Comparison of ENCODE assay signal across 10 mouse cellular contexts in the genomic region with DNA sequence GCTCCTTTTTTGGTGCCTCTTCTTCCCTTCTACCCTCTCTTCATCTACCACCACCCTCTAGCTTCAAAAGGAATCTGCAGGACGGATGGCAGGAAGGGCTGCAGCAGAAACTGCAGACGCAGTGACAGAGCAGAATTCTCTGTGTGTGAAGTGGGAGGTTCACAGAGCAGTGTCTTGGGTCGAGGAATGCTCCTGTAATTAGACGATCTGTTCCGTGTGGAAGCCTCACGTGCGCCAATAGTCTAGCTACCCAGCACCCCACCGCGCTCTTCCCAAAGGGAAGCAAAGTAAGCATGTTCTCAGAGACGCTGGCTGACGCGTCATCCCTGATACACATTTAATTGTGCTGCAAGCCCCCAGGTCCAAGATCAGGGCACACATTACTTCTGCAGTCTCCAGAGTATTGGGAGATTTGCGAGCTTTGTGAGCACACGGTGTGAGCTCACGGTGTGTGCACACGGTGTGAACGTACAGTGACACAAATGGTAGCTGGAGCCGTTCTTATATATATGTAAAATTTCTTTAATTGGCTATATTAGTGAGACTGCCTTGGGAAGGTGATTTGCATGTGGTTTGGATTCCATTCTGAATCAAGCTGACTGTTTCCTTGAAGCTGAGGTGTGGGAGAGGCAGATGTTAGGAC. TPM values are rescaled to one million over a fixed set of nuclear protein-coding genes. Genes with fewer than 3 reads are reported as not detected.
DNase-seq lines count a peak whose midpoint lies in the region; ATAC-seq and TF ChIP-seq lines count a peak whose summit lies in the region.
"Had no signal": no experiment of that assay in that cellular context is flagged by ENCODE, and none has a peak within 500 bp of the region (broad histone marks: within the 10 kb centered on the region; RNA-seq: fewer than 3 reads in every experiment).

No protein-coding gene starts in this region.

- H3K27me3 ChIP-seq in kidney, embryonic 15.5 days, result no peaks in the 10 kb centered on the region
- no peaks in the 10 kb centered on the region for H3K27me3 ChIP-seq in heart, postnatal 0 days (ENCODE audit: control insufficient read depth, insufficient read depth, low read length)
- no peaks in the 10 kb centered on the region for H3K27me3 ChIP-seq in midbrain, embryonic 11.5 days (ENCODE audit: control insufficient read depth, insufficient read depth, low read length)

- ATAC-seq in kidney, embryonic 15.5 days (replicated peaks; ENCODE audit: low FRiP score), result no peak
- ATAC-seq in heart, postnatal 0 days (ENCODE audit: insufficient read depth, low read depth), result peak; percentile 14; the same call in 1 of the 2 replicates
- no peak for ATAC-seq in midbrain, embryonic 11.5 days (ENCODE audit: low FRiP score)

- WGBS in kidney, embryonic 15.5 days, result 67% methylated on average over 18 of the region's 18 CpGs
- 59% methylated on average over 18 of the region's 18 CpGs for WGBS in heart, postnatal 0 days
- WGBS in midbrain, embryonic 11.5 days, result 85% methylated on average over 18 of the region's 18 CpGs

- no peaks in the 10 kb centered on the region for H3K9me3 ChIP-seq in kidney, embryonic 15.5 days (replicated peaks)
- no peaks in the 10 kb centered on the region for H3K9me3 ChIP-seq in heart, postnatal 0 days (replicated peaks; ENCODE audit: control insufficient read depth, low read length)
- H3K9me3 ChIP-seq in midbrain, embryonic 11.5 days (ENCODE audit: control insufficient read depth, low read length), result no peaks in the 10 kb centered on the region

- H3K36me3 ChIP-seq in kidney, embryonic 15.5 days, result peaks cover 53% of the 10 kb centered on the region
- peaks cover 34% of the 10 kb centered on the region for H3K36me3 ChIP-seq in heart, postnatal 0 days (replicated peaks; ENCODE audit: control insufficient read depth, insufficient read depth, low read length)
- H3K36me3 ChIP-seq in midbrain, embryonic 11.5 days (ENCODE audit: control insufficient read depth, insufficient read depth, low read length), result no peaks in the 10 kb centered on the region

- H3K4me2 ChIP-seq in kidney, embryonic 15.5 days, result no peak overlapping the region
- no peak overlapping the region for H3K4me2 ChIP-seq in heart, postnatal 0 days (ENCODE audit: low read depth, low read length)
- H3K4me2 ChIP-seq in midbrain, embryonic 11.5 days, result no peak overlapping the region

- no peak overlapping the region for H3K4me3 ChIP-seq in kidney, embryonic 15.5 days (replicated peaks)
- peak overlapping the region; percentile 14; the same call in 1 of the 2 replicates for H3K4me3 ChIP-seq in cortical plate, adult 2 months (ENCODE audit: insufficient read depth, low read length)
- H3K4me3 ChIP-seq in heart, postnatal 0 days (ENCODE audit: low read depth, low read length), result no peak overlapping the region
- H3K4me3 ChIP-seq in midbrain, embryonic 11.5 days (ENCODE audit: low read depth, low read length), result no peak overlapping the region

- H3K4me1 ChIP-seq in kidney, embryonic 15.5 days, result peaks cover 41% of the 10 kb centered on the region
- H3K4me1 ChIP-seq in cortical plate, adult 2 months (ENCODE audit: control insufficient read depth, insufficient read depth, low read length), result peaks cover 7% of the 10 kb centered on the region
- peaks cover 32% of the 10 kb centered on the region for H3K4me1 ChIP-seq in heart, postnatal 0 days (ENCODE audit: control insufficient read depth, insufficient read depth)
- peaks cover 10% of the 10 kb centered on the region for H3K4me1 ChIP-seq in midbrain, embryonic 11.5 days (ENCODE audit: control insufficient read depth, insufficient read depth, low read length)

- H3K9ac ChIP-seq in kidney, embryonic 15.5 days, result no peak overlapping the region
- H3K9ac ChIP-seq in heart, postnatal 0 days (replicated peaks; ENCODE audit: low read depth, low read length), result no peak overlapping the region
- H3K9ac ChIP-seq in midbrain, embryonic 11.5 days (ENCODE audit: low read length), result peak overlapping the region; percentile 12; the same call in 1 of the 2 replicates

- TF ChIP-seq CTCF in cortical plate, adult 2 months (IDR thresholded peaks at IDR 0.05; ENCODE audit: extremely low read depth, insufficient read depth, low read length), result no peak
- no peak for TF ChIP-seq CTCF in heart, postnatal 0 days (IDR thresholded peaks at IDR 0.05; ENCODE audit: low read depth)

- TF ChIP-seq EP300 in heart, postnatal 0 days (IDR thresholded peaks at IDR 0.05; ENCODE audit: low read depth), result no peak

- H3K27ac ChIP-seq in kidney, embryonic 15.5 days, result peak overlapping the region; percentile 82; the same call in 1 of the 2 replicates
- H3K27ac ChIP-seq in cortical plate, adult 2 months (ENCODE audit: insufficient read depth, low read length), result no peak overlapping the region
- peak overlapping the region; percentile 83 for H3K27ac ChIP-seq in heart, postnatal 0 days (ENCODE audit: low read depth)
- peak overlapping the region; percentile 30; the same call in 1 of the 2 replicates for H3K27ac ChIP-seq in midbrain, embryonic 11.5 days (ENCODE audit: low read depth, low read length)

- no peak for DNase-seq in kidney, postnatal 4 days
- no peak for DNase-seq in heart, postnatal 0 days (ENCODE audit: low spot score)
- DNase-seq in midbrain, embryonic 11.5 days (ENCODE audit: low spot score, missing footprints), result no peak
- DNase-seq in ovary, postnatal 14 days (ENCODE audit: low spot score), result no peak
- DNase-seq in T-cell, adult 2 months (ENCODE audit: low spot score), result no peak
- DNase-seq in lung, postnatal 4 days, result no peak

- peak; percentile 50; the same call in 1 of the 2 replicates for TF ChIP-seq POLR2A in cortical plate, adult 2 months (IDR thresholded peaks at IDR 0.05; ENCODE audit: extremely low read depth, insufficient read depth, low read length)

RNA-seq across cellular contexts. Expression of gene Cd164l2, which starts 35.0 kb away (rescaled TPM):
- polyA plus RNA-seq in kidney, embryonic 15.5 days (2015; fragmentation: Nextera tagmentation; extraction: Ambion mirVana), result 7.8 and 8.2 TPM in 2 replicates
- 10.9 and 11.9 TPM in 2 replicates for polyA plus RNA-seq in cortical plate, adult 2 months (2012; rRNA removed)
- total RNA-seq in heart, postnatal 0 days (2014; rRNA removed; ENCODE audit: low replicate concordance), result not detected in 2 replicates
- 0.23 and 0.33 TPM in 2 replicates for polyA plus RNA-seq in heart, postnatal 0 days (2015; fragmentation: Nextera tagmentation; extraction: Ambion mirVana)
- polyA plus RNA-seq in midbrain, embryonic 11.5 days (2014; fragmentation: Nextera tagmentation; extraction: Ambion mirVana), result 0.23 and 0.47 TPM in 2 replicates
- total RNA-seq: MEL had no signal

RNA-seq across cellular contexts. Expression of gene Gpr3, which starts 35.5 kb away (rescaled TPM):
- 0.09 and 0.12 TPM in 2 replicates for polyA plus RNA-seq in kidney, embryonic 15.5 days (2015; fragmentation: Nextera tagmentation; extraction: Ambion mirVana)
- polyA plus RNA-seq in cortical plate, adult 2 months (2012; rRNA removed), result 11.2 and 16.1 TPM in 2 replicates
- total RNA-seq in heart, postnatal 0 days (2014; rRNA removed; ENCODE audit: low replicate concordance), result not detected in 2 replicates
- 0.15 and 0.21 TPM in 2 replicates for polyA plus RNA-seq in heart, postnatal 0 days (2015; fragmentation: Nextera tagmentation; extraction: Ambion mirVana)
- 0.10 and 0.55 TPM in 2 replicates for polyA plus RNA-seq in midbrain, embryonic 11.5 days (2014; fragmentation: Nextera tagmentation; extraction: Ambion mirVana)
- total RNA-seq: neutrophil, adult 5-6 weeks had no signal

RNA-seq across cellular contexts. Expression of gene Wasf2, which starts 46.6 kb away (rescaled TPM):
- 107 and 109 TPM in 2 replicates for polyA plus RNA-seq in kidney, embryonic 15.5 days (2015; fragmentation: Nextera tagmentation; extraction: Ambion mirVana)
- polyA plus RNA-seq in cortical plate, adult 2 months (2012; rRNA removed), result 14.7 and 15.6 TPM in 2 replicates
- 54.5 and 119 TPM in 2 replicates for total RNA-seq in heart, postnatal 0 days (2014; rRNA removed; ENCODE audit: low replicate concordance)
- 55.4 and 62.4 TPM in 2 replicates for polyA plus RNA-seq in heart, postnatal 0 days (2015; fragmentation: Nextera tagmentation; extraction: Ambion mirVana)
- 38.3 and 40.1 TPM in 2 replicates for polyA plus RNA-seq in midbrain, embryonic 11.5 days (2014; fragmentation: Nextera tagmentation; extraction: Ambion mirVana)
